8 mouse cellular contexts compared by ENCODE assay signal in the genomic region with DNA sequence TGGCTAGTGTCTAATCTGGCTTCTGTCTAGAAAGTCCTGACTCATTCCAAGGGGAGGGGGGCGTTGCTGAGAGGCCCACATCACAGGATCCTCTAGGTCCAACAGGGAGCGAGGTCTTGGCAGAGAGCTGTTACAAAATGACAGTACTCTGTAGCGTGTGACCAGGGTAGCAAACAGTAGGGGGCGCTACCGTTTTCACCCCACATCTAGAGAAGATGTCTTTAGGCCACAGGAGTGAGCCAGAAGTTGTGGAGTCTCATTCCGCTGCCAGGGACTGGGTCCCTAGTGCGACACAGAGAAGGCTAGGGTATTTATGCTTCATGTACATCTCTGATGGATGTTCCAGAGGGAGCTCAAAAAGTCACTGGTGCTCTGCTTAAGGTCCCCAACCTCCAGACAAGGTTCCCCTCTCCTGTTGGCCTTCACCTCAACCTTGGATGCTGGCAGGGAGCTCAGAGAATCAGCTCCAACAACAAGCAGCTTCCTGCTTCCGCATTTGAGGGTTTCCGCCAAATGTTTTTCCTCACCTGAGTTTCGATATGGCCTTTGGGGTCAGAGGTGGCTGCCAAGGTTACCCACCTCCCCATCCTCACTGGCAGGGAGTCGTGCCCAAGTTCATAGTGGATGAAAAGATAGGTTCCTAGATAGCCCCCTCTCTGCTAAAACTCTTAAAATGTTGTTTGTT. TPM values are rescaled to one million over a fixed set of nuclear protein-coding genes. Genes with fewer than 3 reads are reported as not detected.
DNase-seq lines count a peak whose midpoint lies in the region; ATAC-seq and TF ChIP-seq lines count a peak whose summit lies in the region.

No protein-coding gene starts in this region.

- 22% methylated on average over 11 of the region's 11 CpGs for WGBS in forebrain, embryonic 11.5 days
- 29% methylated on average over 11 of the region's 11 CpGs for WGBS in hindbrain, embryonic 10.5 days
- WGBS in limb, embryonic 12.5 days = 20% methylated on average over 11 of the region's 11 CpGs
- WGBS in midbrain, embryonic 11.5 days = 25% methylated on average over 11 of the region's 11 CpGs

- DNase-seq in adrenal gland, adult 2 months = peak; percentile 65
- peak; percentile 58 for DNase-seq in forebrain, embryonic 11.5 days (ENCODE audit: low spot score)
- DNase-seq in hindbrain, embryonic 10.5 days (ENCODE audit: low spot score) = peak; percentile 33
- peak; percentile 91 for DNase-seq in midbrain, embryonic 11.5 days (ENCODE audit: low spot score, missing footprints)
- peak; percentile 70 for DNase-seq in splenic B cell, adult 2 months (ENCODE audit: low read depth, low spot score)
- no peak for DNase-seq in layer of hippocampus, postnatal 14 days (ENCODE audit: low spot score in 2 of 2)

- H3K4me2 ChIP-seq in forebrain, embryonic 11.5 days (ENCODE audit: low read depth, low read length, severe bottlenecking) = peak overlapping the region; percentile 84; the same call in 1 of the 2 replicates
- peak overlapping the region; percentile 94 for H3K4me2 ChIP-seq in limb, embryonic 12.5 days
- H3K4me2 ChIP-seq in midbrain, embryonic 11.5 days = peak overlapping the region; percentile 72

- TF ChIP-seq CTCF in E14TG2a.4 (conservative IDR thresholded peaks at IDR 0.05; ENCODE audit: low read length) = peak; percentile 37

- H3K27ac ChIP-seq in forebrain, embryonic 11.5 days (ENCODE audit: low read depth, low read length) = no peak overlapping the region
- H3K27ac ChIP-seq in hindbrain, embryonic 10.5 days = no peak overlapping the region
- no peak overlapping the region for H3K27ac ChIP-seq in limb, embryonic 12.5 days
- H3K27ac ChIP-seq in midbrain, embryonic 11.5 days (ENCODE audit: low read depth, low read length) = no peak overlapping the region

- no peak overlapping the region for H3K9ac ChIP-seq in forebrain, embryonic 11.5 days (ENCODE audit: low read length)
- no peak overlapping the region for H3K9ac ChIP-seq in limb, embryonic 12.5 days (replicated peaks)
- H3K9ac ChIP-seq in midbrain, embryonic 11.5 days (ENCODE audit: low read length) = no peak overlapping the region

- peaks cover 29% of the 10 kb centered on the region for H3K4me1 ChIP-seq in E14TG2a.4 (replicated peaks; ENCODE audit: low read depth, low read length)
- peaks cover 7% of the 10 kb centered on the region; the same call in 1 of the 2 replicates for H3K4me1 ChIP-seq in forebrain, embryonic 11.5 days (replicated peaks; ENCODE audit: control insufficient read depth, insufficient read depth, low read length)
- peaks cover 37% of the 10 kb centered on the region for H3K4me1 ChIP-seq in hindbrain, embryonic 10.5 days (replicated peaks)
- peaks cover 28% of the 10 kb centered on the region for H3K4me1 ChIP-seq in limb, embryonic 12.5 days (replicated peaks)
- H3K4me1 ChIP-seq in midbrain, embryonic 11.5 days (ENCODE audit: control insufficient read depth, insufficient read depth, low read length) = peaks cover 3% of the 10 kb centered on the region; the same call in 1 of the 2 replicates

- no peaks in the 10 kb centered on the region for H3K9me3 ChIP-seq in E14TG2a.4 (ENCODE audit: low read length)
- H3K9me3 ChIP-seq in forebrain, embryonic 11.5 days (ENCODE audit: control insufficient read depth, low read length) = no peaks in the 10 kb centered on the region
- H3K9me3 ChIP-seq in hindbrain, embryonic 10.5 days = no peaks in the 10 kb centered on the region
- H3K9me3 ChIP-seq in limb, embryonic 12.5 days = no peaks in the 10 kb centered on the region
- no peaks in the 10 kb centered on the region for H3K9me3 ChIP-seq in midbrain, embryonic 11.5 days (ENCODE audit: control insufficient read depth, low read length)

- H3K4me3 ChIP-seq in E14TG2a.4 (replicated peaks; ENCODE audit: low read length) = no peak overlapping the region
- no peak overlapping the region for H3K4me3 ChIP-seq in forebrain, embryonic 11.5 days (ENCODE audit: low read depth, low read length)
- peak overlapping the region; percentile 55; the same call in 1 of the 2 replicates for H3K4me3 ChIP-seq in hindbrain, embryonic 10.5 days
- 0 out of 2 replicates have a peak overlapping the region, but pooled peaks have one; percentile 43 for H3K4me3 ChIP-seq in limb, embryonic 12.5 days (replicated peaks)
- no peak overlapping the region for H3K4me3 ChIP-seq in midbrain, embryonic 11.5 days (ENCODE audit: low read depth, low read length)

- H3K27me3 ChIP-seq in E14TG2a.4 (ENCODE audit: insufficient read depth, low read length) = peaks cover 43% of the 10 kb centered on the region
- H3K27me3 ChIP-seq in forebrain, embryonic 11.5 days (ENCODE audit: control insufficient read depth, insufficient read depth, low read length) = 0 out of 2 replicates have a peak, but pooled peaks cover 4% of the 10 kb centered on the region
- H3K27me3 ChIP-seq in hindbrain, embryonic 10.5 days (ENCODE audit: insufficient read depth, poor library complexity, severe bottlenecking) = peaks cover 47% of the 10 kb centered on the region
- peaks cover 21% of the 10 kb centered on the region for H3K27me3 ChIP-seq in limb, embryonic 12.5 days
- no peaks in the 10 kb centered on the region; the same call in 1 of the 2 replicates for H3K27me3 ChIP-seq in midbrain, embryonic 11.5 days (ENCODE audit: control insufficient read depth, insufficient read depth, low read length)
- no peaks in the 10 kb centered on the region for H3K27me3 ChIP-seq in splenic B cell, adult 2 months (ENCODE audit: control insufficient read depth, insufficient read depth, low read length, poor library complexity, severe bottlenecking)

- no peak for ATAC-seq in forebrain, embryonic 11.5 days (replicated peaks; ENCODE audit: low FRiP score)
- ATAC-seq in limb, embryonic 12.5 days (ENCODE audit: insufficient number of reproducible peaks, insufficient read depth, low FRiP score, low TSS enrichment, low read depth) = no peak
- no peak for ATAC-seq in midbrain, embryonic 11.5 days (ENCODE audit: low FRiP score)

- no peaks in the 10 kb centered on the region for H3K36me3 ChIP-seq in E14TG2a.4 (ENCODE audit: insufficient read depth, low read length)
- H3K36me3 ChIP-seq in forebrain, embryonic 11.5 days (ENCODE audit: control insufficient read depth, insufficient read depth, low read length) = no peaks in the 10 kb centered on the region
- no peaks in the 10 kb centered on the region for H3K36me3 ChIP-seq in hindbrain, embryonic 10.5 days
- H3K36me3 ChIP-seq in limb, embryonic 12.5 days = no peaks in the 10 kb centered on the region
- H3K36me3 ChIP-seq in midbrain, embryonic 11.5 days (ENCODE audit: control insufficient read depth, insufficient read depth, low read length) = no peaks in the 10 kb centered on the region
- peaks cover 4% of the 10 kb centered on the region for H3K36me3 ChIP-seq in splenic B cell, adult 2 months (ENCODE audit: control insufficient read depth, insufficient read depth, low read length, poor library complexity, severe bottlenecking)

RNA-seq across cellular contexts. Expression of gene Zfp831, which starts 29.3 kb away (rescaled TPM):
- under 1 TPM; 0.10 to 0.12 TPM for total RNA-seq in adrenal gland, adult 2 months (2021)
- 0.03 TPM in 2 replicates for polyA plus RNA-seq in adrenal gland, adult 2 months (2012; rRNA removed)
- polyA plus RNA-seq in forebrain, embryonic 11.5 days (2014; fragmentation: Nextera tagmentation; extraction: Ambion mirVana) = not detected in 2 replicates
- not detected in 2 replicates for polyA plus RNA-seq in hindbrain, embryonic 10.5 days (2016; fragmentation: Nextera tagmentation; extraction: Ambion mirVana)
- polyA plus RNA-seq in limb, embryonic 12.5 days (2016; fragmentation: Nextera tagmentation; extraction: Ambion mirVana) = 0.03 TPM in 1 of 2 replicates, not detected in the other
- 0.01 TPM in 1 of 2 replicates, not detected in the other for polyA plus RNA-seq in midbrain, embryonic 11.5 days (2014; fragmentation: Nextera tagmentation; extraction: Ambion mirVana)
- total RNA-seq in layer of hippocampus, postnatal 14 days (2021) = 1 to 10 TPM; 9.4 to 9.7 TPM

Comparison
In these comparisons a context has a peak if more than half of its experiments do, and no peak if none do; other contexts are left out.
1. H3K4me3 ChIP-seq: peak in hindbrain, embryonic 10.5 days (single experiment) and limb, embryonic 12.5 days (single experiment); none in E14TG2a.4 (single experiment), forebrain, embryonic 11.5 days (single experiment) and midbrain, embryonic 11.5 days (single experiment).
2. DNase-seq: peak in adrenal gland, adult 2 months (single experiment), forebrain, embryonic 11.5 days (single experiment), hindbrain, embryonic 10.5 days (single experiment), midbrain, embryonic 11.5 days (single experiment) and splenic B cell, adult 2 months (single experiment); none in layer of hippocampus, postnatal 14 days (0 of 2).
3. Peak in every context shown above with its lines, with median percentiles within 50 percentile points of each other: H3K4me2 ChIP-seq.